Mouse (Mus musculus) heart, embryonic 12.5 days (tissue): ENCODE measurements around the gene Zswim4. TPM values are rescaled to one million over a fixed set of nuclear protein-coding genes. Genes with fewer than 3 reads are reported as not detected.
A peak's percentile ranks its signal among the peaks of the same experiment; 100 is the strongest.
"Not testable (repeated sequence)": the region's sequence is repeated elsewhere in the genome, so short reads cannot be mapped to it uniquely, and the experiment has no call there.

Source experiments
- ATAC-seq: fragments of 200-750 bp; cut with Nextera tagmentation; 2 replicates; pipeline ENCODE4 v1.8.0; 2017; ENCODE audit warnings: moderate TSS enrichment, moderate library complexity; ENCODE audit not compliant: insufficient number of reproducible peaks, low FRiP score
- H3K27ac ChIP-seq: fragments of 300-500 bp; sonication (generic); 2 replicates; pipeline ENCODE4 v1.5.1; 2016; ENCODE audit warnings: mild to moderate bottlenecking, moderate library complexity; ENCODE audit not compliant: poor library complexity, severe bottlenecking
- H3K27me3 ChIP-seq: fragments of 300-500 bp; sonication (generic); replicated peaks from 2 replicates; pipeline ENCODE4 v1.6.1; 2016; ENCODE audit warnings: mild to moderate bottlenecking, moderate library complexity
- H3K36me3 ChIP-seq: fragments of 300-500 bp; sonication (generic); 2 replicates; pipeline ENCODE4 v1.6.1; 2016; ENCODE audit warnings: mild to moderate bottlenecking, moderate library complexity
- H3K4me1 ChIP-seq: fragments of 300-500 bp; sonication (generic); replicated peaks from 2 replicates; pipeline ENCODE4 v1.6.1; 2016; ENCODE audit warnings: mild to moderate bottlenecking
- H3K4me2 ChIP-seq: fragments of 300-500 bp; sonication (generic); 2 replicates; pipeline ENCODE4 v1.6.1; 2016; ENCODE audit warnings: mild to moderate bottlenecking, moderate library complexity
- H3K4me3 ChIP-seq: fragments of 300-500 bp; sonication (generic); 2 replicates; pipeline ENCODE4 v1.5.1; 2016; ENCODE audit warnings: mild to moderate bottlenecking
- H3K9ac ChIP-seq: fragments of 300-500 bp; sonication (generic); 2 replicates; pipeline ENCODE4 v1.6.1; 2016; ENCODE audit warnings: mild to moderate bottlenecking, moderate library complexity
- H3K9me3 ChIP-seq: fragments of 300-500 bp; sonication (generic); replicated peaks from 2 replicates; pipeline ENCODE4 v1.6.1; 2016; ENCODE audit warnings: mild to moderate bottlenecking, moderate library complexity
- WGBS: fragments of 180-500 bp; shearing (Covaris S2); methylation state at CpG from one replicate; pipeline ENCODE4 v1.1.7; 2016; 5-methylcytosine and 5-hydroxymethylcytosine counted together
- polyA plus RNA-seq: library from polyadenylated mRNA; unstranded; fragments of >200 nt; fragmentation: Nextera tagmentation; extraction: Ambion mirVana; gene quantifications from 2 replicates; pipeline ENCODE4 v1.2.1, GENCODE M21; 2016

Gene Zswim4
- 12.9 and 13.7 TPM in 2 replicates for polyA plus RNA-seq

- Histone ChIP-seq H3K9me3 (no peaks in the 10 kb centered on the region), H3K4me2 (peak within 1 kb of the TSS; percentile 86), H3K27ac (peak within 1 kb of the TSS; percentile 64), H3K36me3 (peaks cover 24% of the 10 kb centered on the region), H3K4me1 (peaks cover 32% of the 10 kb centered on the region), H3K4me3 (peak within 1 kb of the TSS; percentile 79), H3K27me3 (no peaks in the 10 kb centered on the region), H3K9ac (peak within 1 kb of the TSS; percentile 92)
- under 1% methylated on average over 35 of the region's 35 CpGs for WGBS
- peak; percentile 98 for ATAC-seq
These were observed at the start of gene Zswim4 for GRCm38 (mm10) chr8:84236998-84237473. TSS of gene Zswim4 (minus strand) at chr8:84237055.

GRCm38 (mm10) chr8:84285665-84286064 lies 48.8 kb upstream of the Zswim4 start:
- H3K9ac ChIP-seq, H3K36me3 ChIP-seq, ATAC-seq, H3K4me3 ChIP-seq, H3K27ac ChIP-seq, H3K4me2 ChIP-seq, H3K9me3 ChIP-seq, H3K27me3 ChIP-seq: not testable (repeated sequence)
- peaks cover 11% of the 10 kb centered on the region for H3K4me1 ChIP-seq
- 50% methylated on average over 5 of the region's 5 CpGs for WGBS

GRCm38 (mm10) chr8:84284608-84285063 lies 47.8 kb upstream of the Zswim4 start:
- WGBS = 16% methylated on average over 9 of the region's 9 CpGs
- Histone ChIP-seq H3K4me1 (peaks cover 12% of the 10 kb centered on the region), H3K4me2 (peak overlapping the region; percentile 58), H3K27ac (no peak overlapping the region), H3K9ac (no peak overlapping the region; the same call in 1 of the 2 replicates), H3K27me3 (no peaks in the 10 kb centered on the region), H3K9me3 (no peaks in the 10 kb centered on the region), H3K36me3 (no peaks in the 10 kb centered on the region), H3K4me3 (peak overlapping the region; percentile 25)
- no peak for ATAC-seq

- H3K9ac ChIP-seq = no peak overlapping the region
- no peak overlapping the region for H3K27ac ChIP-seq
- H3K36me3 ChIP-seq = no peaks in the 10 kb centered on the region
- ATAC-seq = no peak
- no peaks in the 10 kb centered on the region for H3K9me3 ChIP-seq
- no peaks in the 10 kb centered on the region for H3K27me3 ChIP-seq
- 52% methylated on average over 10 of the region's 10 CpGs for WGBS
- no peak overlapping the region for H3K4me2 ChIP-seq
- peaks cover 20% of the 10 kb centered on the region for H3K4me1 ChIP-seq
- H3K4me3 ChIP-seq = no peak overlapping the region
These were observed 43.9 kb upstream of the Zswim4 start for GRCm38 (mm10) chr8:84280777-84281176.

GRCm38 (mm10) chr8:84276447-84276846 lies 39.6 kb upstream of the Zswim4 start:
- no peak overlapping the region for H3K4me3 ChIP-seq
- H3K27ac ChIP-seq = no peak overlapping the region
- no peaks in the 10 kb centered on the region for H3K36me3 ChIP-seq
- H3K4me1 ChIP-seq = peaks cover 12% of the 10 kb centered on the region
- no peak overlapping the region for H3K4me2 ChIP-seq
- H3K9ac ChIP-seq = no peak overlapping the region
- H3K9me3 ChIP-seq = no peaks in the 10 kb centered on the region
- H3K27me3 ChIP-seq = no peaks in the 10 kb centered on the region
- WGBS = 63% methylated on average over 1 of the region's 1 CpGs
- no peak for ATAC-seq

GRCm38 (mm10) chr8:84273968-84274367 lies 37.1 kb upstream of the Zswim4 start:
- Histone ChIP-seq H3K9ac (no peak overlapping the region), H3K9me3 (no peaks in the 10 kb centered on the region), H3K4me3 (no peak overlapping the region), H3K4me1 (peaks cover 17% of the 10 kb centered on the region), H3K27ac (no peak overlapping the region), H3K36me3 (no peaks in the 10 kb centered on the region), H3K27me3 (no peaks in the 10 kb centered on the region), H3K4me2 (no peak overlapping the region)
- ATAC-seq = no peak
- WGBS = 81% methylated on average over 3 of the region's 3 CpGs

- Histone ChIP-seq H3K27ac (no peak overlapping the region), H3K4me2 (no peak overlapping the region), H3K9me3 (no peaks in the 10 kb centered on the region), H3K9ac (no peak overlapping the region), H3K36me3 (peaks cover 6% of the 10 kb centered on the region; the same call in 1 of the 2 replicates), H3K4me1 (peaks cover 16% of the 10 kb centered on the region), H3K4me3 (no peak overlapping the region), H3K27me3 (no peaks in the 10 kb centered on the region)
- WGBS = 72% methylated on average over 4 of the region's 4 CpGs
- ATAC-seq = no peak
These were observed 35.4 kb upstream of the Zswim4 start for GRCm38 (mm10) chr8:84272302-84272701.

- H3K9ac ChIP-seq = peak within 1 kb of the TSS; percentile 89
- H3K4me2 ChIP-seq = peak within 1 kb of the TSS; percentile 75
- H3K36me3 ChIP-seq = peaks cover 27% of the 10 kb centered on the region
- H3K27ac ChIP-seq = 0 out of 2 replicates have a peak within 1 kb of the TSS, but pooled peaks have one; percentile 55
- peak within 1 kb of the TSS; percentile 94 for H3K4me3 ChIP-seq
- H3K4me1 ChIP-seq = peaks cover 11% of the 10 kb centered on the region
- no peaks in the 10 kb centered on the region for H3K27me3 ChIP-seq
- no peaks in the 10 kb centered on the region for H3K9me3 ChIP-seq
- WGBS = under 1% methylated on average over 44 of the region's 44 CpGs
- peak; percentile 100 for ATAC-seq
These were observed 33.3 kb upstream of the Zswim4 start, which contains the start of gene Ccdc130 for GRCm38 (mm10) chr8:84269950-84270773. TSS of gene Ccdc130 (minus strand) at chr8:84270380.

GRCm38 (mm10) chr8:84261098-84261497 lies 24.2 kb upstream of the Zswim4 start:
- Histone ChIP-seq H3K4me2 (no peak overlapping the region), H3K4me3 (no peak overlapping the region), H3K9ac (no peak overlapping the region), H3K4me1 (peaks cover 12% of the 10 kb centered on the region), H3K9me3 (no peaks in the 10 kb centered on the region), H3K27ac (no peak overlapping the region), H3K27me3 (no peaks in the 10 kb centered on the region), H3K36me3 (peaks cover 82% of the 10 kb centered on the region)
- no peak for ATAC-seq
- 92% methylated on average over 4 of the region's 4 CpGs for WGBS

- peak within 1 kb of the TSS; percentile 96 for H3K4me2 ChIP-seq
- peaks cover 16% of the 10 kb centered on the region for H3K4me1 ChIP-seq
- ATAC-seq = peak; percentile 87
- peak within 1 kb of the TSS; percentile 88 for H3K4me3 ChIP-seq
- H3K36me3 ChIP-seq = peaks cover 76% of the 10 kb centered on the region
- under 1% methylated on average over 64 of the region's 64 CpGs for whole genome bisulfite sequencing
- H3K27ac ChIP-seq = peak within 1 kb of the TSS; percentile 93
- peak within 1 kb of the TSS; percentile 94 for H3K9ac ChIP-seq
- H3K27me3 ChIP-seq = no peaks in the 10 kb centered on the region
- H3K9me3 ChIP-seq = no peaks in the 10 kb centered on the region
These were observed 20.2 kb upstream of the Zswim4 start, which contains the start of gene Mri1 for GRCm38 (mm10) chr8:84256822-84257610. TSS of gene Mri1 (minus strand) at chr8:84257326.

- ATAC-seq = peak; percentile 70
- peak overlapping the region; percentile 96 for H3K4me2 ChIP-seq
- H3K4me3 ChIP-seq = peak overlapping the region; percentile 88
- H3K4me1 ChIP-seq = peaks cover 16% of the 10 kb centered on the region
- H3K27me3 ChIP-seq = no peaks in the 10 kb centered on the region
- peak overlapping the region; percentile 93 for H3K27ac ChIP-seq
- WGBS = 12% methylated on average over 6 of the region's 6 CpGs
- peaks cover 76% of the 10 kb centered on the region for H3K36me3 ChIP-seq
- no peaks in the 10 kb centered on the region for H3K9me3 ChIP-seq
- H3K9ac ChIP-seq = peak overlapping the region; percentile 94
These were observed 19.6 kb upstream of the Zswim4 start for GRCm38 (mm10) chr8:84256458-84256821.
